Mouse (Mus musculus) hindbrain, embryonic 11.5 days (tissue): ENCODE results near the gene Rnf183. TPM values are rescaled to one million over a fixed set of nuclear protein-coding genes. Genes with fewer than 3 reads are reported as not detected.

Source experiments
- ATAC-seq: fragments of 200-750 bp; cut with Nextera tagmentation; 2 replicates; pipeline ENCODE4 v1.8.0; 2017; ENCODE audit warnings: mild to moderate bottlenecking, moderate TSS enrichment, moderate library complexity; ENCODE audit not compliant: low FRiP score
- DNase-seq: peaks from one replicate; pipeline ENCODE4 v3.0.0-alpha.2; 2015; ENCODE audit warnings: low spot score
- H3K27ac ChIP-seq: fragments of 300-500 bp; sonication (generic); 2 replicates; pipeline ENCODE4 v1.5.1; 2014; ENCODE audit warnings: mild to moderate bottlenecking, low read depth, low read length
- H3K27me3 ChIP-seq: fragments of 300-500 bp; sonication (generic); 2 replicates; pipeline ENCODE4 v1.6.1; 2014; ENCODE audit warnings: mild to moderate bottlenecking, low read length, moderate library complexity, mixed read lengths; ENCODE audit not compliant: control insufficient read depth, insufficient read depth
- H3K36me3 ChIP-seq: fragments of 300-500 bp; sonication (generic); 2 replicates; pipeline ENCODE4 v1.6.1; 2014; ENCODE audit warnings: mild to moderate bottlenecking, low read length, moderate library complexity, mixed read lengths; ENCODE audit not compliant: control insufficient read depth, insufficient read depth
- H3K4me1 ChIP-seq: fragments of 300-500 bp; sonication (generic); replicated peaks from 2 replicates; pipeline ENCODE4 v1.6.1; 2014; ENCODE audit warnings: low read length, mixed read lengths; ENCODE audit not compliant: control insufficient read depth, insufficient read depth
- H3K4me2 ChIP-seq: fragments of 300-500 bp; sonication (generic); replicated peaks from 2 replicates; pipeline ENCODE4 v1.6.1; 2014; ENCODE audit warnings: mild to moderate bottlenecking, low read depth, low read length
- H3K4me3 ChIP-seq: fragments of 300-500 bp; sonication (generic); 2 replicates; pipeline ENCODE4 v1.5.1; 2014; ENCODE audit warnings: low read depth, low read length
- H3K9ac ChIP-seq: fragments of 300-500 bp; sonication (generic); 2 replicates; pipeline ENCODE4 v1.6.1; 2014; ENCODE audit warnings: low read depth, low read length
- H3K9me3 ChIP-seq: fragments of 300-500 bp; sonication (generic); 2 replicates; pipeline ENCODE4 v1.6.1; 2016; ENCODE audit warnings: low read length; ENCODE audit not compliant: control insufficient read depth
- WGBS: fragments of 180-500 bp; shearing (Covaris S2); extraction: QIAGEN DNeasy Blood & Tissue Kit; methylation state at CpG from one replicate; pipeline ENCODE4 v1.1.7; 2014; 5-methylcytosine and 5-hydroxymethylcytosine counted together
- polyA plus RNA-seq: library from polyadenylated mRNA; unstranded; fragments of >200 nt; fragmentation: Nextera tagmentation; extraction: Ambion mirVana; gene quantifications from 2 replicates; pipeline ENCODE4 v1.2.1, GENCODE M21; 2014

Gene Rnf183
- polyA plus RNA-seq, 1 experiment from 2014 or later: not detected

GRCm38 (mm10) chr4:62437871-62438270 lies 2.8 kb upstream of the Rnf183 start:
- Histone ChIP-seq H3K9me3 (no peaks in the 10 kb centered on the region), H3K27ac (no peak overlapping the region), H3K4me1 (no peaks in the 10 kb centered on the region), H3K27me3 (no peaks in the 10 kb centered on the region), H3K36me3 (no peaks in the 10 kb centered on the region), H3K9ac (no peak overlapping the region), H3K4me3 (no peak overlapping the region), H3K4me2 (no peak overlapping the region)
- WGBS: 88% methylated on average over 7 of the region's 7 CpGs
- DNase-seq (no peak), ATAC-seq (no peak)

- H3K9me3 ChIP-seq: no peaks in the 10 kb centered on the region
- DNase-seq: no peak
- 94% methylated on average over 3 of the region's 3 CpGs for WGBS
- H3K4me3 ChIP-seq: no peak overlapping the region
- no peak overlapping the region for H3K9ac ChIP-seq
- H3K4me2 ChIP-seq: no peak overlapping the region
- H3K36me3 ChIP-seq: no peaks in the 10 kb centered on the region
- no peaks in the 10 kb centered on the region for H3K27me3 ChIP-seq
- ATAC-seq: no peak
- no peaks in the 10 kb centered on the region for H3K4me1 ChIP-seq
- no peak overlapping the region for H3K27ac ChIP-seq
Measured at GRCm38 (mm10) chr4:62437256-62437778, 2.3 kb upstream of the Rnf183 start.

- no peak overlapping the region for H3K27ac ChIP-seq
- H3K27me3 ChIP-seq: no peaks in the 10 kb centered on the region
- 83% methylated on average over 7 of the region's 7 CpGs for WGBS
- no peak overlapping the region for H3K4me2 ChIP-seq
- H3K9ac ChIP-seq: no peak overlapping the region
- H3K36me3 ChIP-seq: no peaks in the 10 kb centered on the region
- no peaks in the 10 kb centered on the region for H3K4me1 ChIP-seq
- no peak for DNase-seq
- no peaks in the 10 kb centered on the region for H3K9me3 ChIP-seq
- no peak overlapping the region for H3K4me3 ChIP-seq
- no peak for ATAC-seq
Measured at GRCm38 (mm10) chr4:62433939-62434870, 847 bp downstream of the Rnf183 start.

GRCm38 (mm10) chr4:62431522-62431921 lies 3.5 kb downstream of the Rnf183 start:
- no peak overlapping the region for H3K9ac ChIP-seq
- no peak for DNase-seq
- H3K4me2 ChIP-seq: no peak overlapping the region
- no peaks in the 10 kb centered on the region for H3K36me3 ChIP-seq
- ATAC-seq: no peak
- no peak overlapping the region for H3K4me3 ChIP-seq
- no peak overlapping the region for H3K27ac ChIP-seq
- 83% methylated on average over 4 of the region's 4 CpGs for WGBS
- no peaks in the 10 kb centered on the region for H3K9me3 ChIP-seq
- no peaks in the 10 kb centered on the region for H3K4me1 ChIP-seq
- no peaks in the 10 kb centered on the region for H3K27me3 ChIP-seq

GRCm38 (mm10) chr4:62430678-62431077 lies 4.4 kb downstream of the Rnf183 start:
- Histone ChIP-seq H3K27me3 (no peaks in the 10 kb centered on the region), H3K4me2 (no peak overlapping the region), H3K4me3 (no peak overlapping the region), H3K4me1 (no peaks in the 10 kb centered on the region), H3K9ac (no peak overlapping the region), H3K36me3 (no peaks in the 10 kb centered on the region), H3K27ac (no peak overlapping the region), H3K9me3 (no peaks in the 10 kb centered on the region)
- no peak for DNase-seq
- ATAC-seq: no peak

- Histone ChIP-seq H3K4me1 (no peaks in the 10 kb centered on the region), H3K4me3 (no peak overlapping the region), H3K9ac (no peak overlapping the region), H3K27ac (no peak overlapping the region), H3K4me2 (no peak overlapping the region), H3K9me3 (no peaks in the 10 kb centered on the region), H3K27me3 (no peaks in the 10 kb centered on the region), H3K36me3 (no peaks in the 10 kb centered on the region)
- DNase-seq (no peak), ATAC-seq (no peak)
- WGBS: 92% methylated on average over 9 of the region's 9 CpGs
Measured at GRCm38 (mm10) chr4:62429616-62430015, 5.4 kb downstream of the Rnf183 start.

GRCm38 (mm10) chr4:62427978-62428758 lies 6.9 kb downstream of the Rnf183 start:
- Histone ChIP-seq H3K9me3 (no peaks in the 10 kb centered on the region), H3K4me1 (no peaks in the 10 kb centered on the region), H3K4me3 (no peak overlapping the region), H3K4me2 (no peak overlapping the region), H3K36me3 (peaks cover 7% of the 10 kb centered on the region; the same call in 1 of the 2 replicates), H3K9ac (no peak overlapping the region), H3K27me3 (no peaks in the 10 kb centered on the region), H3K27ac (no peak overlapping the region)
- ATAC-seq (no peak), DNase-seq (no peak)
- 79% methylated on average over 17 of the region's 17 CpGs for WGBS

- Histone ChIP-seq H3K27ac (no peak overlapping the region), H3K4me1 (no peaks in the 10 kb centered on the region), H3K4me3 (no peak overlapping the region), H3K4me2 (no peak overlapping the region), H3K9ac (no peak overlapping the region), H3K27me3 (no peaks in the 10 kb centered on the region), H3K36me3 (peaks cover 7% of the 10 kb centered on the region; the same call in 1 of the 2 replicates), H3K9me3 (no peaks in the 10 kb centered on the region)
- 95% methylated on average over 4 of the region's 4 CpGs for WGBS
- DNase-seq (no peak), ATAC-seq (no peak)
Measured at GRCm38 (mm10) chr4:62425891-62426290, 9.2 kb downstream of the Rnf183 start.
